Mouse (Mus musculus) adrenal gland, postnatal 14 days (tissue): ENCODE data around the gene Polr1e. TPM values are rescaled to one million over a fixed set of nuclear protein-coding genes. Genes with fewer than 3 reads are reported as not detected.
A peak's percentile ranks its signal among the peaks of the same experiment; 100 is the strongest.
"Not testable (repeated sequence)": the region's sequence is repeated elsewhere in the genome, so short reads cannot be mapped to it uniquely, and the experiment has no call there.

Experiments
- DNase-seq: peaks from one replicate; pipeline ENCODE4 v3.0.0; 2021; ENCODE audit warnings: mixed read lengths
- total RNA-seq: library from RNA; stranded (reverse); gene quantifications from 2 replicates; pipeline ENCODE4 v1.2.3, GENCODE M21; 2021

Gene Polr1e
- total RNA-seq, 1 experiment from 2014 or later = 15.0 TPM

- DNase-seq = peak; percentile 32
Observed at GRCm38 (mm10) chr4:45005452-45005851, 12.9 kb upstream of the Polr1e start.

GRCm38 (mm10) chr4:45010806-45011415 is 7.5 kb upstream of the Polr1e start:
- peak; percentile 45 for DNase-seq

- peak; percentile 87 for DNase-seq
Observed at GRCm38 (mm10) chr4:45011581-45012104, 6.7 kb upstream of the Polr1e start.

GRCm38 (mm10) chr4:45012105-45012975 is 6.0 kb upstream of the Polr1e start, which contains the start of gene Zbtb5:
Gene Zbtb5, minus strand, starts transcription at chr4:45012412.
- DNase-seq = peak; percentile 99

- DNase-seq = peak; percentile 49
Observed at GRCm38 (mm10) chr4:45013031-45013431, 5.4 kb upstream of the Polr1e start.

GRCm38 (mm10) chr4:45013537-45013936 is 4.8 kb upstream of the Polr1e start:
- no peak for DNase-seq

- DNase-seq = peak; percentile 68
Observed at GRCm38 (mm10) chr4:45015615-45016014, 2.8 kb upstream of the Polr1e start.

GRCm38 (mm10) chr4:45019009-45019408 is 626 bp downstream of the Polr1e start:
- no peak for DNase-seq

- DNase-seq = no peak
Observed at GRCm38 (mm10) chr4:45026459-45026858, 8.1 kb downstream of the Polr1e start.

GRCm38 (mm10) chr4:45032586-45032985 is 14.2 kb downstream of the Polr1e start:
- no peak for DNase-seq

GRCm38 (mm10) chr4:45034693-45035628 is 16.6 kb downstream of the Polr1e start:
- peak; percentile 81 for DNase-seq

GRCm38 (mm10) chr4:45036048-45036447 is 17.7 kb downstream of the Polr1e start:
- DNase-seq = no peak

GRCm38 (mm10) chr4:45036571-45036970 is 18.2 kb downstream of the Polr1e start:
- peak; percentile 42 for DNase-seq

- DNase-seq = no peak
Observed at GRCm38 (mm10) chr4:45037455-45038410, 19.4 kb downstream of the Polr1e start.

GRCm38 (mm10) chr4:45038879-45039278 is 20.5 kb downstream of the Polr1e start:
- DNase-seq = peak; percentile 43

- not testable (repeated sequence) for DNase-seq
Observed at GRCm38 (mm10) chr4:45039546-45039945, 21.2 kb downstream of the Polr1e start.

GRCm38 (mm10) chr4:45040795-45041194 is 22.4 kb downstream of the Polr1e start:
- DNase-seq = no peak

- no peak for DNase-seq
Observed at GRCm38 (mm10) chr4:45046679-45047078, 28.3 kb downstream of the Polr1e start.

- DNase-seq = no peak
Observed at GRCm38 (mm10) chr4:45047286-45047887, 29.0 kb downstream of the Polr1e start.

GRCm38 (mm10) chr4:45047956-45048355 is 29.6 kb downstream of the Polr1e start:
- DNase-seq = no peak
